ENCODE assay signal across 16 mouse cellular contexts in the genomic region with DNA sequence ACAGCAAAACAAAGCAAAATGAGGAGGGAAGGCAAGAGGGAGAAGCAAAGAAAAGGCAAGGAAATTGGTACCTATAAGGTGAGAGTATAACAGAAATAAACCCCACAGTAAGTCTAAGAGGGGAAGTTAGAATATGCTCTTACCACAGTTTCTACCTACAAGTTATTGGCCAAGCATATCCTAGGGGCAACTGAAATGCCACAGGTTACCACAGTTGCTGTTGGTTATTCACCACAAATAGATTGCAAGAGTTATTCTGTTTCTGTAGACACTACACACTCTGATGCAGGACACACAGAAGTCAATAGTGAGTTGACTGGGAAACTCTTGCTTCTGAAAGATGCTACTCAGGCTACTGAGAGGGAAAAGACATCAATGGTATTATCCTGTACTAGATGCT.
"Had no signal": no experiment of that assay in that cellular context is flagged by ENCODE, and none has a peak within 500 bp of the region (broad histone marks: within the 10 kb centered on the region; RNA-seq: fewer than 3 reads in every experiment).

No protein-coding gene starts in this region.

- H3K27ac ChIP-seq: neural tube, embryonic 13.5 days; neural tube, embryonic 15.5 days; stomach, embryonic 15.5 days; stomach, postnatal 0 days had no signal

- H3K27me3 ChIP-seq: neural tube, embryonic 13.5 days; neural tube, embryonic 15.5 days; stomach, embryonic 15.5 days had no signal

- H3K4me3 ChIP-seq: neural tube, embryonic 13.5 days; neural tube, embryonic 15.5 days; stomach, embryonic 15.5 days had no signal

- H3K4me1 ChIP-seq: neural tube, embryonic 13.5 days; neural tube, embryonic 15.5 days; stomach, embryonic 15.5 days had no signal

- DNase-seq: retina, postnatal 1 day; right cerebral cortex, adult 18-20 months; right cerebral cortex, postnatal 14 days; right cerebral cortex, postnatal 25 days; right cerebral cortex, postnatal 4 days; spleen, adult 18-20 months; thymus, adult 18-20 months; thymus, adult 2 months; thymus, postnatal 14 days; thymus, postnatal 25 days; thymus, postnatal 36 days; thymus, postnatal 4 days had no signal

- H3K36me3 ChIP-seq: neural tube, embryonic 13.5 days; neural tube, embryonic 15.5 days; stomach, embryonic 15.5 days had no signal

- H3K9me3 ChIP-seq: neural tube, embryonic 13.5 days; neural tube, embryonic 15.5 days; stomach, embryonic 15.5 days had no signal
